Mouse (Mus musculus) cerebellum, adult (tissue): ENCODE measurements around the gene Itpkb.

Source experiments
- ATAC-seq: cut with Nextera tagmentation; 2 replicates; pipeline ENCODE4 v1.9.2; 2017; ENCODE audit warnings: mild to moderate bottlenecking, moderate library complexity, mixed read lengths; ENCODE audit not compliant: insufficient number of reproducible peaks, low FRiP score, low TSS enrichment

Gene Itpkb

DNA sequence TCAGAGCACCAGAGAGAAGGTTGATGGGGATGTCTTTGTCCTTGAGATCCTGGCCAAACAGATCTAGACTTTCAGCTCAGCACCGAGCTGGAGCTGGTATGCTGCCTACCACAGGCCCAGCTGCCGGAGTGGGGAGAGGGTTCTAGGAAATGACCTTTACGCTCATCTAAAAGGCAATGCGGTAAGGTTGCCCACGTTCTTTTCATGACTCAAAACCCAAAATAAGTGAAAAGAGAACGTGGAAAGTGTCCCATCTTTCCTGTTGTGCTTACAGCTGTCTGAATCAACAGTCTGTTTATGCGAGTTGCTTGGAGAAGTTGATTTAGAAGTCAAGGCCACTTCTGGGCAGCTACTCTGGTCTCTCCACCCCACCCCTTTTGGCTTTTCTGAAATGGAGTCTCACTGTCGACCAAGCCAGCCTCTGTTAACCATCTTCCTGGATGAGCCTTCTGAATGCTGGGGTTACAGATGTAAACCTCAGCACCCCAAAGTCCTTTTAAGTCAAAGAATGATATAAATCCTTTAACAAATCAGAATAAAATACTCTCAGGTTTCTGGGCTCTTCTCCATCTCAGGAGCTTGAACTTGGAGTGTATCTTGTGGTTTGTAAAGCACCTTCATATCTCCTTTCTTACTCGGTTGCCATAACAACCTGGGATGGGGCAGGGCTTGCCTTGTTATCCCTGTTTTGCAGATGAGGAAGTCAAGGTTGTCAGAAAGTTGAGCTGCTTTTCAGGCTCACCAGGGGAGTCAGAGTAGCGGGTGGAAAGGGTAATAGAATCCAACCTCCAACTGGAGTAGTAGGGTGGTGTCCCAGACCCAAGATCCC lies 60.7 kb downstream of the Itpkb start:
- ATAC-seq, result no peak

DNA sequence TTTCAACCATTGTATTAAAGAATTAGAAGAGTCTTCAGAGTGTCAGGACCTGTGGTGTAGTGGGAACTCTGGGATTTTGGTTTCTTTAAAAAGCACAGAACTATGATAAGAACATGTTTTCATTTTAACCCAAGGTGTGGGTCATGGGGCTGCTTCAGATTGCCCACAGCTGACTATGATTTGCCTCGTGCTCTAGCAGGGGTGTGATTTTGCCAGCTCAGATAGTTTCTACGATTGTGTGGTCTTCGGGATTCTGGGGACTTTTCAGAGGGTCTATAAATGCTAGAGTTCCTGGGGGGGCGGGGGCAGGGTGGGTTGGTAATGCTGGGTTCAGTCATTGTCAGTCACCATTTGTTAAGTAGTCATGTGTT lies 61.3 kb downstream of the Itpkb start:
- no peak for ATAC-seq

DNA sequence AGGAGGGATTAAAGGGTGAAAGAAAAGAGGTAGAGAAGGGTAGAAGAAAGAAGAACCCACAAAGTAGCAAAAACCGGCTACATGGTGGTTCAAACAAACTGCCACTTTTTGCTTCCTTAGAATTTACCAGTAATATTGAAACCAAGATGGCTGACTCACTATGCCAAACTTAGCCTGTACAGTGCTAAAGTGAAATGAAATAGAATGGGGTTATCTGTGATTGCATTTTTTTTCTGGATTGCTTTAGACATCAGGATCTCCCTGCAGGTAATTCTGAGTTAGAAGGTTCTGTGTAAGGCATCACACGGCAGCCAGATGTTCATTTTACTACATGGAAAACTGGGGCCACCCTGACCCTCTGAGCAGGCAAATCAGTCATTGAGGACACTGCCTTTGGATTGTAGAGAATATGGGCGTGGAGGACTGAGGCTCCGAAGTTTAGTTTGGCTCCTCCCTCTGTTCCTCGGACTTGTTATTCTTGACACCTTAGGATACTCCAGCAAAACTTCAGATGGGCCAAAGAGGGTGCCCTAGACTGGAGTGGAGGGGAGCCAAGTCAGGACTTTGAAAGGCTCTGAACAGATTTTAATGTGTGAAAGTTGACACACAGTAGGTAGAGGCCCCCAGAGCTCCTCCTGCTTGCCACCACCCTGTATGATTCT lies 62.0 kb downstream of the Itpkb start:
- no peak for ATAC-seq

DNA sequence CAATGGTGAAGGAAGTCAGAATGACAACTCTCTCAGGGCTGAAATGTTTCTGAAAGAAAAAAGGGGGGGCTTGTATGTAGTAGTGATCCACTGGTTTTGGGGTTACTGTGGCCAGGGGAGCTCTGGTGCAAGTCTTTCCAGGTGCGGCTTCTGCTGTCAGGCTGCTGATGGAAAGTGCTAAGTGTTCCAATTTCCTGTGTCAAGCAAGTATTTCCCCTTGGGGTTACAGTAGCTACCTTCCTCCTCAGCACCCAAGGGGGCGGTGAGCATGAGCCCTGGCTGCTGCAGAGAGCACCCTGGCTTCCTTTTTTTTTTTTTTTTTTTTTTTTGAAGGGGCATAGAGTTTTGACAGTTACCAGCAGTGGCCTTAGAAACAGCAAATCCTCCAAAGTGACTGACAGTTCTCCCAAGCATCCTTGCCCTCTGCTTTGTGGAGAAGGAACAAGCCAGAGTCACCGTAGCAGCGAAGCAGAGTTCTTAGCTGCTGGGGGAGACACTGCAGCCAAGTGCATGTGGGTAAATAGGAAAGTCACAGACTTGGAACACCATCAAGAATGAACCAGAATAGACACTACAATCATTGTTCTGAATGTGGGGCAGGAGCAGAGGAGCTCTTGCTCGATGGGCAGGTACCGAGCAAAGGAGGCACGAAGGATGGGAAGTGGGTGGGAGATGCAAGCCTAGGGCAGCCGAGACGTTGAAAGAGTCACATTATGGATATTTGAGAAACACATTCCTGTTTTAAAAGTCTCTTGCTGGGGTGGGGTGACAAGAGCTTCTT lies 62.9 kb downstream of the Itpkb start:
- no peak for ATAC-seq

DNA sequence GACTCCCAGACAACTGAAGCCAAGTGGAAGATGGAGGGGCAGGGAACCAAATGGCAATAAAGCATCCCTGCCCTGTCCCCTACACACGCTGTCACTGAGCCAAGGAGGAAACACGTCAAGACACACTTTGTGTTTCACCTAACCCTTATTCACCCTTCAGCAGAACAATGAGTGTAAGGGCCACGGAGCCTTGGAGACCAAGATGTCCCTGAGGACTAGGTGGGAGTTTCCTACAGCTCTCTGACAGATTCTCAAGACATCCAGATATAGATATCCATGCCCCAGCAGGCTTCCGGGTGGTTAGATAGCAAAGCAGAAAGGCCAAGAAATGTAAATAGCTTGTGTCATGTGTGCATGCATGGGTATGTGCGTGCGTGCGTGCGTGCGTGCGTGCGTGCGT lies 63.6 kb downstream of the Itpkb start:
- ATAC-seq, result no peak

DNA sequence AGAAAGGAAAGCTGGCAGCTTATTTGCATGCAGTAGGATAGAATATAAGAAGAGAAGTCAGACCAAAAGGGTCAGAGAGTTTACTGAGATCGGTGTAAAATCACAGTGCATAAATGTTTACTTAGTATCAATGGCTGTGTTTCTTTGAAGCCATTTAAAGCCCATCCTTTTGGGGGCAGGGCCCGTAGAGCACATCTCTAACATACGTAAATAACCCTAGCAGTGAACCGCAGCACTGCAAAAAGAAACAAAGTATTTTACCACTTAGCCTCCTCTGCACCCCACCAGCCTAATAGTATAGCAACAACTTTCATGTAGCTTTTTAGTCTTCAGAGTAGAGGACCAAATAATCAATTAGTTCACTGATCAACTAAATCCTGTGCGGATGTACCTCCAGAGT lies 67.4 kb downstream of the Itpkb start:
- no peak for ATAC-seq

DNA sequence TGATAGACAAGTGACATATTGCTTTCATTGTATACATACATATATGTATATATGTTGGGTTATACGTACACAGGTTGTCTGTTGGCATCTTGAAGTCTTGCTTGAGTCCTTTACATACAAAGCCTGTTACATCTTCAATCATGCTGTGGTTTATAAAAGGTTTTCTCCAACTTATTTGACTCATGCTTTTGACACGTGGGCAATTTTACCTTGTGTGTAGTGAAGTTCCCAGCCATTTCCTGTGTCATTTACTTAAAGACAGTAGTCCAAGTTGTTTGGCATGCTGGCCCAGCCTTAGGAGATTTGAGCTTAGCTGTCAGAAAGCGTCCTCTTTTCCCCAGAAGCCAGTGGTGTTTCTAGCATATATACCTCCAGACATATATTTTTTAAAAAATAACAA lies 68.2 kb downstream of the Itpkb start:
- no peak for ATAC-seq

DNA sequence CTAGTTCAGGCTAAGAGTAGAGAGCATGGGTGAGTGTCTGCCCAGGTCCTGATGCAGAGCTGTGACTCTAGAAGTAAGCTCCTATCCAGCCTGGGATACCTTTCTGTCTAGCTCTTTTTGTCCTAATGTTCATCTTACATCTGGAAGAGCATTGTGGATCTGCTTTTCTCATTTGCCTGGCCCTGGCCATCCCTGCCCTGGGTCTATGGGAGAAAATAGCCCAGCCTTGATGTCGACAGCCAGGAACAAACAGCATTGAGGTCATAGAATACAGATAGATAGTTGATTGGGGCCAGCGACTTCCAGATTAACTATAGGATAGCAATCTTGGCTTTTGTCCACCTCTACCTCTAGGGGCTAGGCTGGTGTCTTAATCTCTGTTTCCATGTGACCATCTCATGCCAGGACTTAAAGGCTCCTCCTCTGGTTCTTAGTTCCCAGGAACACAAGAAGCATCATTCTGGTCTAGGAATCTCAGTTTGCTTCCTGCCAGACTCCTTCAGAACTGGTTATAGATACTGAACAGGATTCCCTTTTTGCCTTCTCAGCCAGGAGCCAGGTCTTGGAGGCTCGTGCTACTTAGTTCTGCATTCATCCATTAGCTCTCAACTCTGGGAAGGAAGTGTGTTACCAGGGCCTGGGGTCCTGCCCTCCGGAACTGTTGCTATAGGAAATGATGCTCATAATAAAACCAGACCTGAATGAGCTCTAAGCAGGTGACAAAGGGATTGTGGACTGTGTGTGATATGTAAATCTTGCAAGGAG lies 70.6 kb downstream of the Itpkb start:
- ATAC-seq, result no peak

DNA sequence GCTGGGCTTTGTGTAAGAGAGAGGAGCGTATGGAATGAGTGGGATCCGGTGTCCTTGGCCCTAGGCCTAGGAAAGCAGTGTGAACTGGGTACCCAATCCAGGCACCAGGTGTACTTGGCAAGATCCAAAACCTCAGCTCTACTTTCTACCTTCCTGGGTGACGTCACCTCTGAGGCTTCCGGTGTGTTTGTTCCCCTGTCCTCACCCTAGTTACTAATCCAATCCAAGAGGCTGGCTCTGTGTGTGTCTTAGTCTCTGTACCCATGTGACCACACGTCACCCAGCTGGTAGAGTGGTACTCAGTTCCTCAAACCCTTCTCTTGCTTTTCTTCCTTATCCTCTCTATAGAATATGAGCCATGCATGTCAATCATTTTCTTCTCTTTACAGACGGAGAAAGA lies 71.4 kb downstream of the Itpkb start:
- ATAC-seq, result no peak

DNA sequence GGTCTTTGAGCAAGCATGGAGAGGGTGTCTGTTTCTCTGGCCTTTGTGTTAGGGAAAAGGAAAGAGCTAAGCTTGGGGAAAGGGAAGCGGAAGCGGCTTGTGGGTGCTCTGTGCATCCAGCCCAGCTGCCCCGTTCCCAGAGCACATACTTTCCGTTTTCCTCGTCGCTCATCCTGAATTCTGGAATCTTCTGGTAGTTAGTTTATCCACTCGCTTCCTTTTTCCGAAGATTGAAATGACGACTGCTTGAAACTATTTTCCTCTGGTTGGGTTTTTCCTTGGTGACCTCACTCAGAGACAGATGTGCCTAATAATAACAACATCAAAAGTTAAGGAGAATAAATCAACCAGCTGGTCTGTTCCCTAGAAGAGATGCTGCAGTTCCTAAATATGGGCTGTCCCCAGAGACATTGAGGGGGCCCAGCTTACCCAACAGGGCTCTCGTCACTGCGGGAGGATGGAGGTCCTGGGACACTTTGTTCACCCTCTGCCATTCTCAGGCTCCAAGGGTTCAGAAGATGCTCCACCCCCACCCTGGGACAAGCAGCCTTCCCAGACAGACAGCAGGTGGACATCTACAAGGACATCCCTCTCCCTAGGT lies 72.3 kb downstream of the Itpkb start:
- no peak for ATAC-seq

DNA sequence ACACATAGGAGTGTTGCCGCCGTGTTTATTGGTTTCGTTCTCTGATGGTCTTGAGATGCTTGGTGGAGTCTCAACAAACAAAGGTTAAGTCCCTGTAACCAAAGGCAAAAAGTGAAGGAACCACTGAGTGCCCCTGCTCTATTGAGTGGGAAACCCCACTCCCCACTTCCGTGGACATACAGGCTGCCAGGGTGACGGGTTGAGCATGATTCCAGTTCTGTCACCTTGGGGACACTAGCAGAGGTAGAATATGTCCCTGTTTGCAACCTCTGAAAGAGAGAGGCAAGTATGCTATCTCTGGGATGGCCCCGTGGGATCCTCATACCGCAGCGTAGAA lies 73.0 kb downstream of the Itpkb start:
- no peak for ATAC-seq

DNA sequence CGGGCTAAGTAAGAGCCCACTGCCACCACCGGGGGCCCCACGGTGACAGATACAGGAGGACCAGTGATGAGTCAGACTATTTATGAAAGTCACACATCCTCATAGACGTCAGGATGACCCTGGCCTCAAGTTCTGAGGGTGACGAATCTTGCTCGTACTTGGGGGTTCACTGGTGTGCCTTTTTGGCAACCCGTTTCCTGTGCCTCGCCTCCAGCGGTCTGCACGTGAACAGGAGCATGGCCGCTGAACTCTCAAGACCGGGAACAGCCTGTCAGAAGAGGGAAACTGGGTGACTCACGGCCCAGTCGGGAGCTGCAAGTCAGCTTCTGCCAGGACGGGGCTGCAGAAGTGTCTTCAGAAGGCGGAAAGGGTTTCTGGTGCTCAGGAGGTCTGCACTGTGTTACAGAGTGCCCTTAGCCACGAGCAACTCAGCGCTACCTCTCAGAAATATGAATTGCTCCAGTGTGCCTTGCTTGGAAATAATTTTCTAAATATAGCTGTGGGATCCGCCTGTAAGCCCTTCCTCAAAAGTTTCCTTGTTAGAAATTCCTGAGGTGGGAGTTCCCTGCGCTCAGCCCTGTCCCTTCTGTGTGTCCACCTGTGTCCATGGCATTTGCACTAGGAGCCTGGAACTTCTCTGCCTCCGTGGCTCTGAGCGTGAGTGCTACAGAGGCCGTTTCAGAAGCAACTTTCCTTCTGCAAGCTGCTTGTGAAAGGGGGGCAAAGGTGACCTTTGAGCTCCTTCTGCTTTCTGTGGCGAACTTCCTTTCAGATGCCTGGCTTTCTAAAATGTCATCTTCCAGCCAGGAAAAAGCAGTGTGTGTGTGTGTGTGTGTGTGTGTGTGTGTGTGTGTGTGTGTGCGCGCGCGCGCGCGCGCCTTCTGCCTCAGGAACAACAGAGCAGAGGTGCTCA lies 73.7 kb downstream of the Itpkb start:
- no peak for ATAC-seq

DNA sequence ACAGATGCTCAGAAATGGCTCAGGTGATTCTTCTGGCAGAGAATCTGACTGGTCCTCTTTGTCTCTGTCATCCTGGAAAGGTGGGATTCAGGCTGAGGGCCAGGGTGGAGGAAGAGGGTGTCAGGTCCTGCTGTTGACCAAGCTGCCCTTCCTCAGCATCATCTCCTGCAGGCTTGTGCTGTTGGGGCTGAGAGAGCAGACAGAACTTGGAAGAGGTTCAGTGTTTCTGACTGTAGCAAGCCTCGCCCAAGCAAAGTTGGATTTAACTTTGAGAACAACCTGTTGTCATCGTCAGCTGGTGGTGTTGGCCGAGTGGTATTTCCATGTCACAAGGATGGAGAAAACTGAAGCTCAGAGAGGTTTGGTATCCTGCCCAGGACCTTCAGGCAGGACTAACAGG lies 74.4 kb downstream of the Itpkb start:
- no peak for ATAC-seq

DNA sequence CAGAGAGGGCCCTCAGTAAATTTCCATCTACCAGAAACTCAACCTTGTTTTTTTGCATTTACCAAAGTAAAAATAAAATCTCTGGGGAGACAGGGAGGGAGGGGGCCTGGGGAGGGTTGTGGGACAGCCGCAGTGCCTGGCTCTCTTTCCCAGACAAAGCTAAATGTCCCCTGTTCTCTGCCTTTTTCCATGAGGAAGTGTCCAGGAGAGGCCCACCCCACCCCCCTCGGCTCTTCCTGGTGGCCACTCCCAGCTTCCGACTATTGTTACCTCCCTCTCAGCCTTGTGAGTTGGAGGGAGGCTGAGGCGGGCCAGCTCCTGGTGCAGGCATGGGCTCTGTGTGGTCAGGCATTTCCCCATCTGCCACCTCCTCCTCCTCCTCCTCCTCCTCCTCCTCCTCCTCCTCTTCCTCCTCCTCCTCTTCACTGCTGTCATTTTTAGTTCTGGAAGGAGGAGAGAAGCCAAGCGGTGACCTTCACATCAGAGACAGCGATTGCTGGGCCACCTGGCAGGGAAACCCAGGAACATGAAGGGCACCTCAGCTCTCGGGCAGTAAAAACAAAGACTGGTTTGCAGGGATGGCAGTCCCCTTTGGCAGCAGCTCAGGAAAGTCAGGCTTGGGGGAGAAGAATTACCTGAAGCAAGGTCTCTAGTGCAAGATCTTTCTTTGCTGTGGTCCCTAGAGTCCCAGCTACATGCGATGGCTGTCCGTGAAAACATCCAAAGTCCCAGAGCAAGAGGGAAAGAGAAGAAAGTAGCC lies 75.5 kb downstream of the Itpkb start:
- ATAC-seq, result no peak

DNA sequence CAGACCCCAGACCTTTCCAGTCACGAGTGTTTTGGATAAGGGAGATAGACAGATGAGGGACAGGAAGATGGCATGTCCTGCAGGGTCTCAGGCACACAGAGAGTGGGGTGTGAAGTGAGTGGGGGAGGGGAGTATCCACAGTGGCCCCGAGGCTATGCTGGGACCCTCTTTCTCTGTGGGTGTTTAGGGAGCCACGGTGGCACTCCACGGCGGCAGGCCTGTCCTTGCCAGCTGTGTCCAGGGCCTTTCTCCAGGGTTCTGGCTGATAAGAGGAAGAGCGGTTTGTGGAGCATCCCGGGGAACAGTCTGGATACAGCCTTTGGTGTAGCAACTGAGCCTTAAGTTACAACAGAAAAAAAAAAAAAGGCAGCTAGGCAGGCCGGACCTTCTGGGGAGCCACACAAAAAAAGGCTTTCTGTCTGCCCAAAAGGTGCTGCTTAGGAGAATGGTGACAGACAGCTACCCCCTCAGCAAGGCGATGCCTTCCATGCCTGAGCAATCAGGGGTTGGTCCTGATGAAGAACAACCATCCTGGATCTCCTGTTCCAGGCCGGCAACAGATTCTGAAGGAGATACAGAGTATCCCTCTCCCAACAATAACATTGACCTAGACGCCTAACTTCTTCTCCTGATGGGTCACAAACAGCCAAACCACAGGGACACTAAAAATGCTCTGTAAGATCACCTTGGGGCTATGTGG lies 76.2 kb downstream of the Itpkb start:
- no peak for ATAC-seq

DNA sequence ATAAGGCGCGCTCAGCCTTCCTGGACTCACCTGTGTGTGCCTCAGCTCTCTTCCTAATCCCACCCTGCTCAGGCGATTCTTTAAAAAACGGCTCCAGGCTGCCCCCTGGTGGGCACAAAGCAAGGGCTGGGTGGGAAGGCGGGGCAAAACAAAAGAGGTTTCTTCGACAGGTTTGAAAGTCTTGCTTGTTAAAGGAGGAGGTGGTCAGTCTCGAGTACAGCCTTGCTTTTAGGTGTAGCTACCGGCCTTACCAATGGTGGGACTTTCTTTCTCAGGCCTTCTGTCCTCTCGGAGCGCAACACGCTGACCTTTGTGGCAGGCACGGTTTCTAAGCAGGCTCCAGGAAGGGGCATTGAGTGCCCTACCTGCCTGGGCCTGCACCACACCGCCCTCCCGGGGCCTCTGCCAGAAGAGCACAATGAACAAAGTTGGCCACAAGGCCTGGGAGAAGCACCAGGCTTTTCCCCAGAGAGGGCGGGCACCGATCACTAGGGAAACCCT lies 76.9 kb downstream of the Itpkb start:
- peak; percentile 65; the same call in 1 of the 2 replicates for ATAC-seq

DNA sequence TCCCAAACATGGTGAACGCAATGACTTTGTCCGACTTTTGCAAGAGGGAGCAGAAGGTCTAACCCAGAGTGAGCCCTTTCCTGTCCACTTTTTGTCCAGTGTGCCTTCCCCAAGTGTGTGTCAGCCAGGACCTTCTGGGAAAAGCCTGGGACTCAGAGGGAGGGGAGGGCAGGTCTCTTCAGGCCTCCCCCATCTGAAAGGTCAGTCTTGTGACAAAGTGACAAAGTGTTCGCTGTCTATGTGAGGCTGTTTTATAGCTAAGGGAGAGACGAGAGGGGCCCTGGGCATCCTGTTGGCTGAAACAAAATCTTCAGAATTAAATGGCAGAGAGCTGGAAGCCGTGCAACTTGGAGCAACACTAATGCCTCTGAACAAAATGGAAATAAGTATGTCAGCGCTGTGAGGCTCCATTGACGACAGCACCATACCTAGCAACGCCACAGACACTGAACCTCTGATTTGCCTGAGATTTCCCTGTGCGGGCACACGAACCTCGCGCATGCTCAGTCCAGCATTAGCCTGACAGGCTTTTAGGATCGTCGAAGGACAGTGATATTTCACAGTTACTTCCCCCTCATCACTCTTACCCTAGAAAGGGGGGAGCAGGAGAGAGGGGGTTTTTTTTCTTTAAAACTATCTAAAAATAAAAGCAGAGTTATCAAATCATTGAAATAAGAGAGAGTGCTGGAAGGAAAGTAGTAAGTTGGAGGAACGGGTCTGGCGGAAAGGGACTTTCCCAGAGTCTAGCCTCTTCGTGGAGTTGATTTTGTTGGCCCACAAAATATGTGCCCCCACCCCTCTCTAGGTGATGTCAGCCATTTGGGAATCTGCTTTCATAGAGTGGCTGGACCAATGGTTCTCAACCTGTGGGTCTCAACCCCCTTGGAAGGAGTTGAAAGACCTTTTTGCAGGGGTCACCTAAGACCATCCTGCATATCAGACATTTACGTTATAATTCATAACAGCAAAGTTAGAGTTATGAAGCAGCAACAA lies 77.7 kb downstream of the Itpkb start:
- ATAC-seq, result no peak
